In genomic region chr1:155223849-155224554, GRCm38 (mm10) we compare ENCODE assay signal across 9 mouse cellular contexts. TPM values are rescaled to one million over a fixed set of nuclear protein-coding genes. Genes with fewer than 3 reads are reported as not detected.
DNase-seq lines count a peak whose midpoint lies in the region; ATAC-seq and TF ChIP-seq lines count a peak whose summit lies in the region.
"Had no signal": no experiment of that assay in that cellular context is flagged by ENCODE, and none has a peak within 500 bp of the region (broad histone marks: within the 10 kb centered on the region; RNA-seq: fewer than 3 reads in every experiment).

No protein-coding gene starts in this region.

- no peaks in the 10 kb centered on the region for H3K79me2 ChIP-seq in MEL (ENCODE audit: control insufficient read depth, insufficient read depth, low read length, poor library complexity)

- TF ChIP-seq EP300 in MEL (IDR thresholded peaks at IDR 0.05; ENCODE audit: low read depth in 1 of 2, low read length in 2 of 2), result peak; percentile 51 to 53; a peak in 1 of 4 replicates
- TF ChIP-seq EP300 in heart, postnatal 0 days (IDR thresholded peaks at IDR 0.05; ENCODE audit: low read depth), result no peak

- H3K9ac ChIP-seq in MEL (ENCODE audit: control insufficient read depth, low read depth, low read length, poor library complexity, severe bottlenecking), result peak overlapping the region; percentile 47
- no peak overlapping the region for H3K9ac ChIP-seq in heart, postnatal 0 days (replicated peaks; ENCODE audit: low read depth, low read length)

- DNase-seq in MEL (ENCODE audit: low read depth, low spot score), result peak; percentile 89
- peak; percentile 70 for DNase-seq in c-Kit-positive CD71-negative TER-119-negative erythroid progenitor cells, embryonic 14.5 days (ENCODE audit: low read depth)
- DNase-seq in heart, postnatal 0 days (ENCODE audit: low spot score), result peak; percentile 86
- peak; percentile 91 to 96 for DNase-seq in kidney, postnatal 36 days
- DNase-seq in lung, postnatal 25 days (ENCODE audit: low spot score), result peak; percentile 80
- DNase-seq in ovary, postnatal 36 days (ENCODE audit: low spot score), result peak; percentile 81
- peak; percentile 72 to 75 for DNase-seq in urinary bladder, adult 18-20 months (ENCODE audit: low spot score in 2 of 2)

- 21% methylated on average over 16 of the region's 16 CpGs for WGBS in heart, postnatal 0 days

- ATAC-seq in erythroid progenitor cell, adult 5-6 weeks (replicated peaks; ENCODE audit: low FRiP score, poor library complexity, severe bottlenecking), result peak; percentile 65
- ATAC-seq in heart, postnatal 0 days (ENCODE audit: insufficient read depth, low read depth), result peak; percentile 85

- H3K27me3 ChIP-seq in MEL (ENCODE audit: control insufficient read depth in 1 of 2, insufficient read depth in 2 of 2, low read length in 2 of 2), result no peaks in the 10 kb centered on the region
- no peaks in the 10 kb centered on the region for H3K27me3 ChIP-seq in heart, postnatal 0 days (ENCODE audit: control insufficient read depth, insufficient read depth, low read length)

- peak overlapping the region; percentile 40 to 59; a peak in 3 of 4 replicates for H3K4me3 ChIP-seq in MEL (ENCODE audit: control insufficient read depth in 1 of 2, insufficient read depth in 1 of 2, low read depth in 2 of 2, low read length in 2 of 2)
- H3K4me3 ChIP-seq in heart, postnatal 0 days (ENCODE audit: low read depth, low read length), result no peak overlapping the region

- peak; percentile 80 to 92 (median 83) for TF ChIP-seq CTCF in MEL (IDR thresholded peaks at IDR 0.05 in 2 of 3, conservative IDR thresholded peaks at IDR 0.05 in 1 of 3; ENCODE audit: control insufficient read depth in 1 of 3, insufficient read depth in 1 of 3, low read depth in 2 of 3, low read length in 3 of 3, poor library complexity in 1 of 3, severe bottlenecking in 1 of 3)
- TF ChIP-seq CTCF in heart, postnatal 0 days (IDR thresholded peaks at IDR 0.05; ENCODE audit: low read depth), result peak; percentile 98

- peak overlapping the region; percentile 23 for H3K27ac ChIP-seq in MEL (ENCODE audit: control insufficient read depth, low read depth, low read length)
- peak overlapping the region; percentile 0; the same call in 1 of the 2 replicates for H3K27ac ChIP-seq in heart, postnatal 0 days (ENCODE audit: low read depth)
- H3K27ac ChIP-seq: macrophage had no signal

- peak overlapping the region; percentile 35 for H3K4me2 ChIP-seq in heart, postnatal 0 days (ENCODE audit: low read depth, low read length)

- H3K4me1 ChIP-seq in MEL (ENCODE audit: control insufficient read depth in 1 of 2, insufficient read depth in 2 of 2, low read length in 2 of 2), result peaks cover 2 to 12% of the 10 kb centered on the region in 2 experiments; a peak in 3 of 4 replicates
- H3K4me1 ChIP-seq in heart, postnatal 0 days (ENCODE audit: control insufficient read depth, insufficient read depth), result peaks cover 9% of the 10 kb centered on the region; the same call in 1 of the 2 replicates

- peak; percentile 73 for TF ChIP-seq RAD21 in MEL (IDR thresholded peaks at IDR 0.05; ENCODE audit: low read depth, low read length)

- peaks cover 0 to 7% of the 10 kb centered on the region in 2 experiments; a peak in 2 of 4 replicates for H3K36me3 ChIP-seq in MEL (ENCODE audit: control insufficient read depth in 1 of 2, insufficient read depth in 2 of 2, low read length in 2 of 2)
- peaks cover 47% of the 10 kb centered on the region for H3K36me3 ChIP-seq in heart, postnatal 0 days (replicated peaks; ENCODE audit: control insufficient read depth, insufficient read depth, low read length)

- H3K9me3 ChIP-seq in MEL (replicated peaks; ENCODE audit: insufficient read depth, low read length), result no peaks in the 10 kb centered on the region
- H3K9me3 ChIP-seq in heart, postnatal 0 days (replicated peaks; ENCODE audit: control insufficient read depth, low read length), result no peaks in the 10 kb centered on the region

- TF ChIP-seq POLR2A in MEL (IDR thresholded peaks at IDR 0.05; ENCODE audit: control insufficient read depth in 1 of 2, insufficient read depth in 1 of 2, low read depth in 1 of 2, low read length in 2 of 2, poor library complexity in 1 of 2), result peak in 1 of 2 experiments; percentile 37; a peak in 1 of 4 replicates

TF ChIP-seq in MEL, 35 proteins besides CTCF, POLR2A, EP300 and RAD21:
- TF ChIP-seq NRF1 (IDR thresholded peaks at IDR 0.05; ENCODE audit: insufficient read depth, low read depth, low read length, poor library complexity, severe bottlenecking) (peak; percentile 30; the same call in 1 of the 2 replicates), POLR2AphosphoS5 (IDR thresholded peaks at IDR 0.05; ENCODE audit: borderline replicate concordance, low read depth, low read length) (no peak), TCF12 (IDR thresholded peaks at IDR 0.05; ENCODE audit: low read depth, low read length) (0 out of 2 replicates have a peak, but pooled peaks have one; percentile 18), MAFK (IDR thresholded peaks at IDR 0.05; ENCODE audit: borderline replicate concordance, low read depth, low read length) (no peak), USF2 (IDR thresholded peaks at IDR 0.05; ENCODE audit: borderline replicate concordance in 1 of 2, insufficient read depth in 1 of 2, low read depth in 1 of 2, low read length in 2 of 2) (no peak), MYC (IDR thresholded peaks at IDR 0.05; ENCODE audit: low read depth, low read length) (no peak), E2F4 (IDR thresholded peaks at IDR 0.05; ENCODE audit: borderline replicate concordance, low read depth, low read length) (no peak), SIN3A (IDR thresholded peaks at IDR 0.05; ENCODE audit: low read length) (peak; percentile 52), CHD1 (IDR thresholded peaks at IDR 0.05; ENCODE audit: low read depth, low read length) (no peak), BHLHE40 (IDR thresholded peaks at IDR 0.05; ENCODE audit: borderline replicate concordance, low read depth, low read length) (no peak), ZNF384 (IDR thresholded peaks at IDR 0.05; ENCODE audit: low read depth, low read length) (no peak), KAT2A (conservative IDR thresholded peaks at IDR 0.05; ENCODE audit: low read depth, low read length) (no peak), UBTF (IDR thresholded peaks at IDR 0.05; ENCODE audit: borderline replicate concordance, insufficient read depth, low read depth, low read length) (no peak), MAX (IDR thresholded peaks at IDR 0.05; ENCODE audit: low read length) (no peak), GATA1 (IDR thresholded peaks at IDR 0.05; ENCODE audit: low read depth, low read length) (peak; percentile 77), ZMIZ1 (IDR thresholded peaks at IDR 0.05; ENCODE audit: low read depth, low read length) (no peak), USF1 (IDR thresholded peaks at IDR 0.05; ENCODE audit: low read depth, low read length) (no peak), MEF2A (IDR thresholded peaks at IDR 0.05; ENCODE audit: extremely low read depth, insufficient replicate concordance, low read depth, low read length, poor library complexity, severe bottlenecking) (no peak), SMC3 (IDR thresholded peaks at IDR 0.05; ENCODE audit: low read depth, low read length) (peak; percentile 91), MXI1 (IDR thresholded peaks at IDR 0.05; ENCODE audit: low read depth, low read length) (peak; percentile 72), JUND (IDR thresholded peaks at IDR 0.05; ENCODE audit: low read depth, low read length) (no peak), CHD2 (IDR thresholded peaks at IDR 0.05; ENCODE audit: low read length) (no peak), ZKSCAN1 (IDR thresholded peaks at IDR 0.05; ENCODE audit: low read depth, low read length) (no peak), MYB (IDR thresholded peaks at IDR 0.05; ENCODE audit: low read depth, low read length) (no peak), NELFE (IDR thresholded peaks at IDR 0.05; ENCODE audit: low read depth, low read length) (no peak), ZC3H11A (IDR thresholded peaks at IDR 0.05; ENCODE audit: low read depth, low read length) (peak; percentile 70), HCFC1 (IDR thresholded peaks at IDR 0.05; ENCODE audit: low read depth, low read length) (0 out of 2 replicates have a peak, but pooled peaks have one; percentile 18), POLR2AphosphoS2 (IDR thresholded peaks at IDR 0.05; ENCODE audit: low read length) (no peak), RCOR1 (IDR thresholded peaks at IDR 0.05; ENCODE audit: low read depth, low read length) (no peak), ETS1 (IDR thresholded peaks at IDR 0.05; ENCODE audit: low read depth, low read length) (peak; percentile 78), ELF1 (IDR thresholded peaks at IDR 0.05; ENCODE audit: low read depth, low read length) (no peak), GABPA (IDR thresholded peaks at IDR 0.05; ENCODE audit: low read depth, low read length) (no peak), TBP (IDR thresholded peaks at IDR 0.05; ENCODE audit: low read depth, low read length) (no peak), MAZ (IDR thresholded peaks at IDR 0.05; ENCODE audit: low read depth, low read length) (no peak), TAL1 (IDR thresholded peaks at IDR 0.05; ENCODE audit: low read length) (no peak)

RNA-seq across cellular contexts. Expression of gene BC034090, which starts 20.2 kb away (rescaled TPM):
- total RNA-seq in MEL (2012; rRNA removed), result 0.10 and 0.12 TPM in 2 replicates
- polyA plus RNA-seq in MEL (2012; ENCODE audit: insufficient read depth in 1 of 2, insufficient read length in 2 of 2, low read depth in 1 of 2, low replicate concordance in 2 of 2, missing spikeins in 1 of 2), result under 1 TPM in 1 of 2 experiments, not detected in 1; 0.28 TPM
- total RNA-seq in erythroid progenitor cell, adult 5-6 weeks (2015; ENCODE audit: low replicate concordance), result not detected in 2 replicates
- not detected in 2 replicates for total RNA-seq in erythroid progenitor cell, adult 5-6 weeks (2017; ENCODE audit: low replicate concordance)
- total RNA-seq in heart, postnatal 0 days (2014; rRNA removed; ENCODE audit: low replicate concordance), result 45.1 and 82.1 TPM in 2 replicates
- polyA plus RNA-seq in heart, postnatal 0 days (2015; fragmentation: Nextera tagmentation; extraction: Ambion mirVana), result 9.5 and 9.7 TPM in 2 replicates
- polyA plus RNA-seq: macrophage had no signal

Comparison
In these comparisons a context has a peak if more than half of its experiments do, and no peak if none do; other contexts are left out.
1. RNA of gene BC034090, which starts 20.2 kb away (total RNA-seq): 45.1 to 82.1 TPM in heart, postnatal 0 days; 0.10 to 0.12 TPM in MEL and not detected in erythroid progenitor cell, adult 5-6 weeks; every median in the first group is over 10 times any median in the second.
2. Peak in every context shown above with its lines, with median percentiles within 50 percentile points of each other: DNase-seq.